Mouse (Mus musculus): ENCODE data around the gene Serpina3a.
A peak's percentile ranks its signal among the peaks of the same experiment; 100 is the strongest.
"Not testable (repeated sequence)": the region's sequence is repeated elsewhere in the genome, so short reads cannot be mapped to it uniquely, and the experiment has no call there.

Gene Serpina3a

DNA sequence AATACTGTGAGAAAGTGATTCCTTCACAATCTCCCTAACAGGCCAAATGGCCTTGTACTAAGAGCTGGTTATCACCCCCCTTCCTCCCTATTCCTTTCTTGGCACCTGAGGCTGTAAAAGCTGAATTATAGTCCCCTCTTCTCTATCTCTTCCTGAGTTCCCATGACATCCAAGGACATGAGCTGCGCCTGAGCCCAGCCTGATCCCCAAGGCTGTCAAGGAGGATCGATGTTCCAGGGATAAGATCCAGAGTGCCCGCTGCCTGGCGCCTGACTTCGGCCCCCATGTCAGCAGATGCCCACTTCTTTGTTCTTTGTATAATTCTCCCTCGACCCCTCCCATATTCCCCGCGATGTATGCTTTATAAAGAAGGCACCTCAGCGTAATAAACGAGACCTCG lies at the start of gene Serpina3a:
Serpina3a (plus strand) TSS at position 392 of the 400 bp plus-strand sequence.
- DNase-seq = not testable (repeated sequence)

DNA sequence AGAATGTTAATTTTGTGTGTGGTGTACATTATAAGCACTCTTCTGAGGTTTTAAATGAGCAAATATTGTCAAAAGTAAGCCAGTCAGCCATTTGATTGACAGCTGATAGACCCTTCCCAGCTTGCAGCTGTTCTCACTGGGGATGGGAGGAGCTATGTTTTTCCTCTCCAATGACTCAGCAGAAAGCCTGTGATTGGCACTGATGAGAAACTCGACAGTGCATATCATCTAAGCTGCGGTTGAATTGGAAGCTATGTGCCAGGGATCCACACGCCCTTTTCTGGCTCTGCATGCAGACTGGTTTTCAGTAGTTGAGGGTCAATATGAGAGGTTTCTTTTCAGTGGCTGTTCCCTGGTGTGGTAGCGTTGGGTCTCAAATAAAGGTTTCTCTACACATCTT lies 48.0 kb upstream of the Serpina3a start:
- no peak for DNase-seq

- no peak for DNase-seq
Observed at GRCm38 (mm10) chr12:104064996-104065395, 47.5 kb upstream of the Serpina3a start.

- DNase-seq = peak; percentile 45 to 73
Observed at GRCm38 (mm10) chr12:104066241-104066640, 46.3 kb upstream of the Serpina3a start.

- DNase-seq = peak; percentile 30 to 68
Observed at GRCm38 (mm10) chr12:104067549-104067948, 45.0 kb upstream of the Serpina3a start.

GRCm38 (mm10) chr12:104069620-104070019 lies 42.9 kb upstream of the Serpina3a start:
- peak; percentile 73 to 89 for DNase-seq

- no peak for DNase-seq
Observed at GRCm38 (mm10) chr12:104071708-104072107, 40.8 kb upstream of the Serpina3a start.

DNA sequence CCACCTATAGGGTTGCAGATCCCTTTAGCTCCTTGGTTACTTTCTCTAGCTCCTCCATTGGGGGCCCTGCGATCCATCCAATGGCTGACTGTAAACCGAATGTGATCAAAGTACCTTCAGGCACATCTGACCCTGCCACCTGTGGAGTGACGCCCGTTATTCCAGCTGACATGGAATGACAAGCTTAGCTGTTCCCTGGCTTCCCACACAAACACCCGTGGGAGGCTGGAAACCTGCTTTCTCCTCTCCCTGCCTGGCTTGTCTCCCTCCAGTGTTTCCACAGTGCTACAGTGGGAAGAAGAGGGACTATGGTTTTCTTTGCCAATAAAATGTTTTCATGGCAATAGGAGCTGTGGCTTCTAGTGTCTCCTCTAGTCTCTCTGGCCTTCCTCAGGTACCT lies 40.2 kb upstream of the Serpina3a start:
- no peak for DNase-seq

- no peak for DNase-seq
Observed at GRCm38 (mm10) chr12:104090119-104090518, 22.4 kb upstream of the Serpina3a start.

- no peak for DNase-seq
Observed at GRCm38 (mm10) chr12:104091303-104091702, 21.2 kb upstream of the Serpina3a start.

GRCm38 (mm10) chr12:104100768-104101167 lies 11.8 kb upstream of the Serpina3a start, which contains the start of gene Serpina5:
Serpina5 (plus strand) TSS chr12:104101113.
- DNase-seq = no peak

DNA sequence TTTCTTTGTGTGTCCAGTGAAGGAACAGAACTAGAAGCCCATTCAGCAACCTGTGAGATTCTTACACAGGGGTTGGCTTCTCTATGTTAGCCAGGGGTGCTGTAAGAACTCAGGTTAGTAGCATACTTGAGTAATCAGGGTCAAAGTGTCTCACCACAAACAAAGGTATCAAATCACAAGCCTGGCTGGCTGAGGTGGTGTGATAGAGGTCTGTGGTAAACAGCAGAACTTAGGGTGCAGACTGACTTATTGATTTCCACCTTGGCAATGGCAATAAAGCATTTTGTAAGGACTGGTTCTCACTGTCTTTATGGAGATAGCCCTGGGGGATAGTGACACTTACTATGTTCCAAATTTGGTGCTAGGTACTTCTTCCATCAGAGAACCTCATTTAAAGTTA lies 6.7 kb upstream of the Serpina3a start:
- DNase-seq = no peak

DNA sequence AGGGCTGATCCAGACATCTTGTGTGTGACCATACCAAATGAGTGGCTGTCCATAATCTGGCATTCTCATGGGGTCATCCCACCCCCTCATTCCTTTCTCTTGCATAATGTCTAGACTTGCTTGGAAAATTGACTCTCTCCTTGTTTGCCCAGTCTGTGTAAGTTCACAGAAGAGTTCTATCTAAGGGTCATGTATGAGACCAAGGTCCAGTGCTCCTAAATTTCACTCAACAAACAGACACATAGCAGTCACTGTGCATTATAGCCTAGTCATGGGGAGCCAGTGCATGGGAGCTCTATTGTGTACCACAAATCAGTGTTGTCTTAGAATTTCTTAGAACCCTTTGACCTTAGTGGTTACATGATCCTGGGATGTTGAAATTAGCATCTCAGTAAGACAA lies 5.6 kb upstream of the Serpina3a start:
- DNase-seq = no peak

DNA sequence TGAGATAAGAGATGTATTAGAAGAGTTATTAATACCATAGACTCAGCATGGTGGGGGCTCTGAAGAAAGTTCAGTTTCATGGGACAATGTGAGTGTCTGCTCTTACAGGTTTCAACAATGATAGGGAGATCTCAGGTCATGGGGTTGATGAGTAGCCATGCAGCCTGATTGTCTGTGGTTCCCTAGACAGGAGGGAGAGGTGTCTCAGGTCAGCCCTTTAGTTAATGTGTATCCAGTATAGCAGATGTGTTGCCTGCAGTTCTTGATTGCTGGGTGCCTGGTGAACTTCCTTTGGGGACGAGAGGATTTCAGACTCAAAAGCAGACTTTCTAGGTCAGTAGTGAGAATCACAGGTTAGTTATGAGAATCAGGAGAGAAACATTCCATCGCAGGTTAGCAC lies 4.0 kb upstream of the Serpina3a start:
- no peak for DNase-seq

DNA sequence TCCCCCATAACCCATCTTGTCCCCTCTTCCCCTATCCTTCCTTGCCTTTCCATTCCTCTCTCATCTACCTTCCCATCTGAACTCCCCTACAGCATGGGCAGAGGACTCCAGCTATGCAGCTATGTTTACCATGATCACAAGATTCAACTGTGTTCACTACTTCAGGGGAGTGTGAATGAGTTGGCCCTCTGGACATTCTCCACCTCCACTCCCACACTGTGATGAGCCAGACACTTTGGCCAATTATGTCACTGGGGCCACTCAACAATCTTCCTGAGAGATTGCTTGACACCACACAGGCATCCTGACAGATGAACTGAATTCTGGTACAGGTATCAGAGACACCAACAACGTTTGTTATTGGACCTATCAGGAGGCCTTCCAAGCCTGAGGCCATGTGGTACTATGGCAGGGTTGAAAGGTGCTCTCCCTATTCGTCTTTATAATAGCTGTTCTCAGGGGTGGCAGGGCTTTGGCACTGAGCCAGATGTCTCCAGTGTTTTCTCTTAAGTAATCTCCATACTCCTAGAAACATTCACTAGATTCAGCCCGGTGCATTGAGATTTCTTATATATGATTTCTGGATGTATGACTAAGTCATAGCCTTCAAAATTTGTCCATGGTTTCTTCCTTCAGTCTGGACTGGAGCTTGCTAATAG lies 2.5 kb downstream of the Serpina3a start:
- DNase-seq = no peak

DNA sequence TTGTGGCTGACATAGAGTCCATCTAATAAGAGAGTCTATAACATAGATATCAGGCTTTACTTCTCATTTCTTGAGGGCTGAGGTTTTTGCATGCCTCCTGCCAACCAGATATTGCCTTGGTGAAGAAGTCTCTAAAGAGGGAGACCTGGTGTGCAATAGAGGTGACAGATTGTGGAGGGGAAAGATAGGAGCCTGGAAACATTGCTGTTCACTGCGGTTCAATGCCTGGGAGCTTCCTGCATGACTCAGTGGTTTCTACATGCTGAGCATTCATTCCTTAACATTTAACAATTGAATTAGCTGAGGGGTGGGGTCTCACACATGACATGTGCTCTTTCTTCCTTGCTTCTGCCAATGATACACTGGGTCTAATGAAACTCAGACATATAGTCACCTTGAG lies 10.6 kb downstream of the Serpina3a start:
- DNase-seq = no peak

- DNase-seq = no peak
Observed at GRCm38 (mm10) chr12:104123996-104124395, 11.5 kb downstream of the Serpina3a start.

DNA sequence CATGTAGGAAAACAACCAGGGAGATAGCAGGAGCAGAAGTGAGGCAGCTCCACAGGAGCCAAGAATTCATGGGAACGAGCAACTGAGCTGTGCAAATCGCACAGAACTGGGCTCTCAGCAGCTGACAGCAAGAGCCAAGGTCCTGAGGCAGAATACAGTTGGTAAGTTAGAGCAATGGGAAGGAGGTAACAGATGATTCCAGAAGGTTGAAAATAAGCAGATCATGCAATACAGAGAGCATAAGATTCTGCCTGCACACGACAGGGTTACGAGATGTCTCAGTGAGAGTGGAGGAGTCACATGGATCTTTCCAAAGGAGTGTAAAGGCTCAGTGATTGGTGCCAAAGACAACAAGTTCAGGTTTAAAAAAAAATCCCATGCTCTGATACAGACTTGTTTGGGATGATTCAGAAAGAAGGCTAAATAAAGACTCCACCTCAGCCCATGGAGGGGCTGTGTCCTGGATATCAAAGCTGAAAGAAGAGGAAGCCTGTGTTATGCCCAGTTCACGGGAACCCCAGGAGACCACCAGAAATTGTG lies 12.6 kb downstream of the Serpina3a start:
- no peak for DNase-seq

DNA sequence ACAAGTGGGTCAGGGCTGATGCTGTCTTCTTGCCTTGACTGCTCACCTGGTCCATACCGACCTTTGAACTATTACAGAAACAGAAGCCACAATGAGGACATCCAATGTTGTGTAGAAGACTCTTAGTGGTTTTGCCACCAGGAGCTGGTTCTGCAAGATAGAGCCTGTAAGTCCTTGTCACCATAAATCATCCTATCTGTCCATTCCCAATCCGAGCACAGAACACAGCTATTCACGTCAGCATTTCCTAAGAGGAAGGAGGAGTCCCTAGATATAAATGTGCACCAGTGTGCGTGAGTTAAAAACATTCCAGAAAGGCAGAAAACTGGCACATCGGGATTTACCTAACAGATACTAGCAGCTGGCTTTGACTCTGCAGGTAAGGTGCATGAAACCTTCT lies 15.2 kb downstream of the Serpina3a start, which contains the start of gene Serpina3b:
Serpina3b (plus strand) TSS at position 301 of the 400 bp plus-strand sequence.
- no peak for DNase-seq

GRCm38 (mm10) chr12:104131041-104131440 lies 18.5 kb downstream of the Serpina3a start:
- DNase-seq = no peak

DNA sequence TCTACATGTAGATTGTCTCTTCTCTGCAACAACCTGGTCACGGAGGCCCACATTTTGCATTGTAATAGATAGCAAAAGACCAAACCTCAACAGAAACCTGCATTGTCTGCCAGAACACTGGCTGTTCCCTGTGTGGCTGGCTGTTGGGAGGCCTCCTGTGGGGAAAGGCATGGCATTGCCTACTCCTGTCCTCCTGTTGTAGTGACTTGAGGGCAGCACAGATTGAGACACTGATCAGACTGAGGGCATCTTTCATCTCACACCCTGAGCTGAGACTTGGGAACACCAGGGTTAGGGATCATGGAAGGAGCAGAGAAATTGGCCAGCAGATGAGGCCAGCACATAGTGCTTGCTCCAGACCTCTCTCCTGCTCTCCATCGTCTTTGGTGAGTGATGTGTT lies 25.7 kb downstream of the Serpina3a start:
- no peak for DNase-seq

DNA sequence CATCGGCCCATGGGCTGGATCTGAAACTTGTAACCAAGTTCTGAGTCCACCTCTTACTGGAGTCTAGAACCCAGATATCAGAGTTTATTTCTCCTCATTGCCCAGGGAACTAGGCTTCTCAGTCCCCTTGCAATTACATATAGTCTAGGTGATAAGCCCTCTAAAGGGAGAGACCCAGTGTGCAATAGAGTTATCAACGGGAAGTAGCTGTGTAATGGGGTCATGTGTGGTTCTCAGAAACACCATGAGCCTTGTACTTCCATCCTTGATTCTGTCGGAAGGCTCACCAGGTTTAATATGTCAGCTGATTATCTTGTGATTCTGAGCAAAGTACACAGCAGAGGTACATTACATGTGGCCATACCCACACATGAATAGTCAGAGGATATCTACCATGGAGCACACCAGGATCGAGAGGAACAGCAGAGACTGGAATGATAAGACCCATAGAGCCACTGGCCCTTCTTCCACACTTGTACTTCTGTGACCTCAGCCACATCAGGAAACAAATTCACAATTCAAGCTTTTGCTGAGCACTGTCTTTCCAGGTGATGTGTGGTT lies 28.1 kb downstream of the Serpina3a start:
- no peak for DNase-seq

GRCm38 (mm10) chr12:104141506-104141905 lies 29.0 kb downstream of the Serpina3a start:
- DNase-seq = no peak

GRCm38 (mm10) chr12:104142427-104142826 lies 29.9 kb downstream of the Serpina3a start:
- no peak for DNase-seq
